Mouse (Mus musculus) c-Kit-negative CD71-positive TER-119-positive erythroid progenitor cells, embryonic 14.5 days (primary cell): ENCODE measurements around the gene Slc43a2.

Experiments
- DNase-seq: peaks from one replicate; pipeline ENCODE4 v3.0.0-alpha.2; 2013; ENCODE audit warnings: low read depth, low spot score

The Slc43a2 gene

DNA sequence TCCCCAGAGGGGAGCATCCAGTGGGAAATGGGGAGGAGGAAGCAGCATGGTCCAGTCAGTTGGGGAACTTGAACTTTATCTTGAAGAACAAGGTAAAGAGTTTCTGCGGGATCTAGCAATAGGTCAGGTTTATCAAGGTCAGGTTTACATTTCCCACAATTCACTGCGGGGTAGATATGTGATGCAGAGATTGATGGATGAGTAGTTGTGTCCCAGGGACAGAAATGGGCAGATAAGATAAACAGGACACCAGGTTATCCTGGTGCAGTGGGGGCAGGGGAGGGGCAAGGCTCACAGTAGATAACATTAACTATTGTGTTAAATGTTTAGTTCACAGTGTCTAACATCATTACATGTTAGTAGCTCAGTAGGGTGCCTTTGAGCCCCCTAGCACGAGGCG lies 1.7 kb upstream of the Slc43a2 start:
- DNase-seq: no peak

DNA sequence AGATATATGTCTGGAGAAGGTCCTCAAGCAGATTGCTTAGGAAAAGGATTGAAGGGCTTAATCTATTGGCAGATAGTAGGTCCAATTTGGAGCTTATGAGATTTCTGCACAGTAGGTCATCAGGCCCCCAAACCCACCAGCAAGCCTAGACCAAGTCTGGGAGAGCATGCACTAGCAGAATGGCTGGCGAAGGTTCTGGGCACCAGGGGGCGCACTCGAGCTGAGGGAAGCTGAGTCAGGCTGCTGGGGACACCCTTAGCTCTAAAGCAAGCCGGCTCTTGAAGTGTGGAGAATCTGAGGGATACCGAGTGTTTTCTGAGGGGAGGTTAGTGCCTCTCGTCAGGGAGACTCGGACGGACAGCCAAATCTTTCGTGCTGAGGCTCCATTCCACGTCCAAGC lies 1.2 kb upstream of the Slc43a2 start:
- DNase-seq: peak; percentile 83

DNA sequence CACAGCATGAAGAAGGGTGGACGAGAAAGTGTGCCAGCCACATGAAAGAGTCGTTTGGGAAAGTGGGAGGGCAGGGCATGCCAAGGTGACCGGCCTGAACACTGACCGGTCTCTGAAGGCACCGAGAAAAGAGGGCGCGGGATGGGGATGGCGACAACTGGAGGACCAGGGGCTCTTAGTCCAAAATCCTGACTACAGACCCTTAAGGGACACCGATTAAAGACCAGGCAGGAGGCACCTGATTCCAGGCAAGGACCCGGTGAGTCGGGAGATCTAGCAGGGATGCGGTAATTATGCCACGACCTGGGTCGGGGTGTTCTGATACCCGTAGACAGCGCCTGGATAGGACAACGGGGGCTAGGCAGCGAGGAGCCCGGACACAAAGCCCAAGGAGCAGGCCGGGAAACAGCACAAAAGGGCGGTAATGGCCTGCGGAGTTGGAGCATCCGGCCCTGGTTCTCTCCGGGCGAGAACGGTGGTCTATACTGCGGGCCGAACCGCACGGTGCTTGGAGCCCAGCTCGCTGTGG lies 585 bp upstream of the Slc43a2 start:
- no peak for DNase-seq

DNA sequence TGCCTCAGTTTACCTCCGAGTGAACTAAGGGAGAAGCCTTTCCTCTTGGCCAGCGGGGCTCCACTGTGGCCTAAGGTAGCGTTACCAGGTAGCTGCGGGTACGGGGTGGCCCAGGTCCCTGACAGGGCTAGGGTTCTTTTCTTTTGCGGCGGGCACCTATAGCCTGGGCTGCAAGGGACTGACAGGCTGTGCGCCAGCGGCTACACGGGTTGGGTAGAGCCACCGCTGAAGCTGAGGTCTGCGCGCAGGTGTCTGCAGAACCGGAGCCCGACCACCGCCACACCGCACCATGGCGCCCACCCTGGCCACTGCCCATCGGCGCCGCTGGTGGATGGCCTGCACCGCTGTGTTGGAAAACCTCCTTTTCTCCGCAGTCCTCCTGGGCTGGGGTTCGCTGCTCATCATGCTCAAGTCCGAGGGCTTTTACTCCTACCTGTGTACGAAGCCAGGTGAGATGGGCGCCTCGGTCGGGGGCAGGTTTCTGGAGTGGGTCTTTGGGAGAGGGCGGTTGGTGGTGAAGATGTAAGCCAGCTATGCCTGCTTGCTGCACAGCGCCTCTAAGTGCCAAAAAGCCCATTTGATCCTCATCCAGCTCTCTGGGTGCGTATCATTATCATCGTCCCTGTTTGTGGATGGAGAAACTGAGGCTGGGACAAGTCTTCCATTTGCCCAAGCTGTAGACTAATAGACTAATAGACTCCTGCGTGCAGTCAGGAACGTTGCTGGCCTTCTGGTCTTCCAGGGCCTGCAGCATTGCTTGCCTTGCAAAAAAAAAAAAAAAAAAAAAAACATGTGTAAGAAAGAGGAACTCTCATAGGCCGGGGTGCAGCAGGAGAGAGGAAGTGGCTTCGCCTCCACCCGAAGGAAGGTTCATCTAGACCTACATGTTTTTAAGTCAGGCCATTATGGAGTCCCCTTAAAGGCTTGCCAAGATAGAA lies 1.1 kb downstream of the Slc43a2 start:
- DNase-seq: no peak

DNA sequence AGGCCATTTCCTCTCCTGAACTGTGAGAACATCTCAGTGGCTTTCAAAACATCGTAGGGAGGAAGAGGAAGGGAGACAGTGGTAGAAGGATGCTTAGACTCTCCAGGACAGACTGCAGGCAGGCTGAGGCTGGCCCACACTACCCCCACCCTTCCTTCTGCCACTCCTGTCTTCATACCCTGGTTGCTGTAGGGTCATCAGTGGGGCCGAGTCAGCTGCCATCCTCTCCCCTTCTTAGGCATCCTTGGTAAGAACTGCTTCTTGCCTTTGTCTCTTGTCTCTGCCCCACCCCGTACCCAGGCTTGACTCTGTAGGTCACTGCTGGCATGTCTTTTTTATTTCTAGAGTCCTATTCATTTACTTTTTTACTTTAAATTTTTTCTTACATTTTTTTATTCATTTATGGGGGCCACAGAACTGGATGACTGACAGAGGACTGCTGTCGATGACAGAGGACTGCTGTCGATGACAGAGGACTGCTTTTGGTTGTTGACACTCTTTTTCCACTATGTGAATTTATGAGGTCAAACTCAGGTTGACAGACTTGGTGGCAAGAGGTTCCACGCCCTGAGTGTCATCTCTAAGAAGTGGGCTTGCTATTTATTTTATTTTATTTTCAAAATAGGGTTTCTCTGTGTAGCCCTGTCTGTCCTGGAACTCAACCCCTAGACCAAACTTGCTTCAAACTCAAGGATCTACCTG lies 2.0 kb downstream of the Slc43a2 start:
- DNase-seq: no peak

DNA sequence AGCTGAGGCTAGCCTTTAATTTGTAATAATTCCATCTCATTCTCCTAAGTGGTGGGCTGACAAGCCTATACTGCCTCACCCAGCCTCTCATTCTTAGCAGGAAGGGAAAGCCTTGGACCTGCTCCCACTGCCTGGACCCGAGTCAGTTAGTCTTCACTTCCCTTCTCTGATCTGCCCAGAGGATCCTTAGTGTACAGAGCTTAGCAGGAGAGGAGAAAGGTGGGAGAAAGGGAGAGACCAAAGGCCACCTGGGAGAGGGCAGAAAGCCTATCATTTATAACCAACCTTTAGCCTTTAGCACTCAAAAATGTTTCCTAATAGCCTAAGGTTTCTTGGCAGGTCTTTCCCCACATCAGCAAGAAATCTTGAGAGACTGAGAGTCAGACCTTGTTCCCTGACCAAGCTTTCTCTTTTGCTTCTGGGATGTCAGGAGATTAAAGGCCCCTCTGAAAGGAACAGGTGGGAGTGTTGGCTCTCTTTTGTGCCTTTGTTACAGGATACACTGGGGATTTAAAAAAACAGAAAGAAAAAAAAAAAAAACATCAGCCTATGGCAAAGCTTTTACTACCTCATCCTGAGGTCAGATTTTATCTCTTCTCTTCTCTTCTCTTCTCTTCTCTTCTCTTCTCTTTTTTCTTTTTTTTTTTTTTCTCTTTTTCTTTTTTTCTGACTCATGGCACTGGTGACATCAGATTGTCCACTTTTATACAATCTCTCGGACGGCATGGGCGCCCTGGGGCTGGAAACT lies 3.0 kb downstream of the Slc43a2 start:
- DNase-seq: no peak

DNA sequence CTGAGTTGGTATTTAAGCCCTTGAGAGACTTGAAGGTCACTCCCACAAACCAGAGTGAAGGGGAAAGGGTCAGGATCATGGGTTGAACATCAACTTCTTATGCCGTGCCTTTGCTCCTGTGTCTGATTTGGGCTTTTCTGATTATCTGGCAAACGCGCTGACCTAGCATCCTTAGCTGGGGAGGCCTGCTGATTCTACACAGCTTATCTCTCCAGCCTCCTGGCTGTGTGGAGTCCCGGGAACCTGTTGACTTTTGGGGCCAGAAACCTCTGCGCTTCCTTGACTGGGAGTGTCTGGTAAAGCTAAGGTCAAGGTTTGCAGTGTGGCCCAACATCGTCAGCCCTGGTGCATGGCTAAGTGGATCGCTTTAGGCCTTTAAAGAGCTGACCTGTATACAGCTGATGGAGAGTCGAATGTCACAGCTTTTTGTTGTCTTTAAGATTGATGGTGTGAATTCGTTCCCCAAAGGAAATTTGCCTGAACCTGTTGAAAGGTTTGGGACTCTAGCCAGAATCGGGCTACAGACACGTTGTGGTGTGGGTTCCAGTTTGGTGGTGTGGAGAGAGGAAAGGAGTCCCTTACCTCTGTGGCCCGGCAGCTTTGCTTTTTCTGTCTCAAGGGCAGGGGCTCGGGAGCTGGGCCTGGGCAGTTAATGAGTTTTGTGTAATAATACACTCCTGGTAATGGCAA lies 3.8 kb downstream of the Slc43a2 start:
- no peak for DNase-seq

DNA sequence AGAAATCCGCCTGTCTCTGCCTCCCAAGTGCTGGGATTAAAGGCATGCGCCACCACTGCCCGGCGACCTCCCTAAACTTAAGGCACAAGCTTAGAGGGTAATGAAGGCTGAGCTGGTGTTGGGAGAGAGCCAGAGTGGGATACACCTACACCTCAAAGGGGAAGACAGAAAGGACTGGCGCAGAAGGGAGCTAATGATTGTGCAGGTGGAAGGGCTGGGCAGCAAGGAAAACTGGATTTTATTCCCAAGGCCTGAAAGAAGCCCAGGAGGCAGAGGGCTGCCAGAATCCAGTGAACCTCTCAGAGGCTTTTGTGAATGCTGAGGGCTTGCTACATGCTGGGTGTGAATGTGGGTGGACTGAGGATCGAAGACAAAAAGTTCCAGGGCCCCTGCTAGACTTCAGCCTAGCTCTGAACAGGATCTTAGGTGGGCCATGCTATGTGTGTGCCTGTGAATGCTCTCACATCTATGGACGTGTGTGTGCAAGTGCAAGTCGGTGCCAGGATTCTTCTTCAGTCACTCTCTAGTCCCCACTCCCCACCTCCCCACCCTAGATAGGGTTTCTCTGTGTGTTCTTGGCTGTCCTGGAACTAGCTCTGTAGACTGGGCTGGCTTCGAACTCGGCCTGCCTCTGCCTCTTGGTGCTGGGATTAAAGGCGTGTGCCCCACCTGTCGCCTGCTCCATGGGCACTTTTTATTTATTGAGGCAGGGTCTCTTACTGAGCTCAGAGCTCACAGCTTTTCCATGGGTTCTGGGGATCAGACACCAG lies 4.9 kb downstream of the Slc43a2 start:
- no peak for DNase-seq

DNA sequence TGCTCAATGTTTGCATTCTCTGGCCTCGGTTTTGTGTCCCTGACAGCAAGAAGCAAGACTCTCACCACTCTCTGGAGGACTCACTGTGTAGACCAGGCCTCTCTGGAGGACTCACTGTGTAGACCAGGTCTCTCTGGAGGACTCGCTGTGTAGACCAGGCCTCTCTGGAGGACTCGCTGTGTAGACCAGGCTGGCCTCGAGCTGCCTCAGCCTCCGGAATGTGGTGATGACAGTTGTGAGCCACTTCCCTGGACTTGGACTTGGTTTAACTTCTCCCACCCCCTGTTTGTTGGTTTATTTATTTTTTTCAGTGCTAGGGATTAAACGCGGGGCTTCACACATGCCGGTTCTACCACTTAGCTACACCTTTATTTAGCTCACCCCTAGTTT lies 5.5 kb downstream of the Slc43a2 start:
- no peak for DNase-seq

DNA sequence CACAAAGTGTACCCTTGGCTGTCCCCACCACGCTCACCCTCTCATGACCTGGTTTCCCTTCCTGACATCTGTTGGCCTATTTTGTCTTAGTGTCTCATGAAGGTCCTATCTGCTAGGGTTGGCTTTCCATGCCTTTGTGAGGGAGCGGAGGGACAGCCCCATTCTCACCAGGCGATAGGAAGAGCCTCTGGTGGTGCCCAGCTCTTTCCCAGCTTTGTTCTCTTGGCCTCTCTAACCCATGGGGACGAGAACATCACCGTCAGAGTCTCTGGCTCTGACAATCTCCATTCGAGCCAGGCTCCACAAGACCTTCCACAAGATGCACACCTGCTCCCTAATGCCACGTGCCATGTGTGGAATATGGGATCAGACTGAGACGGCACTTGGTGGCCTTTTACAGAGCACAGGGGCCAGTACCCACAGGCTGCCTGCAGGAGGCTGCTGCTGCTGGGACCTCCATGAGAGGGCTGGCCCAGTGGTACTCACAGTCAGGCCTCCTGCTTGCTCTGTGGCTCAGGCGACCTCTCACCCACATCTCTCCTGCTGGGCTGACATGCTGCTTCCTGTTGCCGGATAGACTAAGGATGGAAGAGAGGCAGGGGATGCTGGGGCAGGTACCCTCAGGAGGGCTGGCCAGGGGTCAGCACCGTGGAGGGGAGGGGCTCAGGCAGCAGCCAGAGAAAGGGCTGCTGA lies 6.1 kb downstream of the Slc43a2 start:
- DNase-seq: no peak

DNA sequence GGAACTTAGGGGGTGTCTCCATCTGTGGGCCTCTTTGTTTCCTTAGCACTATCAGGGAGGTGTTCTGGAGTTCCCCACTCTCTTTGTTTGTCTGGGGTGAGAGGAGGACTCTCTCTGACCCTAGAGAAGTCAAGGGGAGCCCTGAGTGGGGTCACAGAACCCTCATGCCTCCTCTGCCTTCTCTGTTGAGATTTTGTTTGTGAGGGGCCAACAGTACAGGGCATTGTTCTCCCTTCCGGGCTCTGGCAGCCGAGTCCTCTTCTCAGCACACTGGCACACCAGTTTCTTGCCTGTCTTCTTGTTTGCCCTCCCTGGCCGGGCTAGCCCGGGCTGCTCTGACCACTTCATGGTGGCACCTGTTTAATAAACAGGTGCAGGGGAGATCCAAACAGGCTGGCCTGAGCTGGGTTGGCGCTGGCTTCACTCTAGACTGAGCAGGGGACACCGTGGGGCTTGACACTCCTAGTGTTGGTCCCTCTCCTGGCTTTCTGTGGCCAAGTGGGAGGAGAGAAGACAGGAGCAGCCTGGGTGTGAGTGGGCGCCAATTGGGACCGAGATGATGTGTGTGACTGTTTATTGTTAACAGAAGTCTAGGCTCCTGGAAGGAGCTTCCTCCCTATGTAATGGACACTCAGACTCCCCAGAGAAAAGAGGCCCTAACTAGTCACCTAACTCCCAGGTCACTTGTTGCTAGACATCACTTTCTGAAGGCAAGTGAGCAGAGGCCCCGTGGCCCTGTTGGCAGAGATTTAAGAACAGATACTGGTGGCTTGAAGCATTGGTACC lies 6.9 kb downstream of the Slc43a2 start:
- DNase-seq: no peak

DNA sequence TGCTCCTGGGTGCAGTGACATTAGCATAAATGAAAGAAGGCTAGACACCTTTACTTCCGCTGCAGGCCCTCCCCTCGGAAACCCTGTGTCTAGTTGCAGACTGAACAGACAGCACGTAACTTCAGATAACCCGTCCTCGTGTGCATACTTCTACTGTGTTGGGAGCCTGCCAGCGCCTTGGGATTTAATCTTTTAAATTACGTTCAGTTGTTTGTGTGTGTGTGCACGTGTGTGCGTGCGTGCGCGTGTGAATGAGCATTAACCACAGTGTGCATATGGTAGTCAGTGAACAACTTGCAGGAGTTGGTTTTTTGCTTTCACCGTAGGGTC lies 7.4 kb downstream of the Slc43a2 start:
- no peak for DNase-seq

DNA sequence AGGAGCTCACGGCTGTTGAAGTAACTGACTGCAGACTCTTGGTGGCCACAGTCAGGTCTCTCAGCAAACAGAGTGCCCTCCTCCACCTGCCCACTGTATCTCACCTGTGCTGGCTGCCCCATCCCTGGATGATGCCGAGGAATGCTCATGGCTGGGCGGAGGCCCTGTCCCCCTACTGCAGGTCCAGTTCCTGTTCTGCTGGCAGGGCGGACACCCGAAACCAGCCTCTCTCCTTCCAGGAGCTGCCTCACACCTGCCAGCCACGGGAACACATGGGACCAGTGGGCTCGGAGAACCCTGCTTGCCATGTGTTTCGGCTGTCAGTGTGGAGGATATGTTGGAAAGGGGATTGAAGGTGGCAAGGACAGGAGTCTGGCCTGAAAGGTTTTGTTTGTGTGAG lies 8.7 kb downstream of the Slc43a2 start:
- no peak for DNase-seq

DNA sequence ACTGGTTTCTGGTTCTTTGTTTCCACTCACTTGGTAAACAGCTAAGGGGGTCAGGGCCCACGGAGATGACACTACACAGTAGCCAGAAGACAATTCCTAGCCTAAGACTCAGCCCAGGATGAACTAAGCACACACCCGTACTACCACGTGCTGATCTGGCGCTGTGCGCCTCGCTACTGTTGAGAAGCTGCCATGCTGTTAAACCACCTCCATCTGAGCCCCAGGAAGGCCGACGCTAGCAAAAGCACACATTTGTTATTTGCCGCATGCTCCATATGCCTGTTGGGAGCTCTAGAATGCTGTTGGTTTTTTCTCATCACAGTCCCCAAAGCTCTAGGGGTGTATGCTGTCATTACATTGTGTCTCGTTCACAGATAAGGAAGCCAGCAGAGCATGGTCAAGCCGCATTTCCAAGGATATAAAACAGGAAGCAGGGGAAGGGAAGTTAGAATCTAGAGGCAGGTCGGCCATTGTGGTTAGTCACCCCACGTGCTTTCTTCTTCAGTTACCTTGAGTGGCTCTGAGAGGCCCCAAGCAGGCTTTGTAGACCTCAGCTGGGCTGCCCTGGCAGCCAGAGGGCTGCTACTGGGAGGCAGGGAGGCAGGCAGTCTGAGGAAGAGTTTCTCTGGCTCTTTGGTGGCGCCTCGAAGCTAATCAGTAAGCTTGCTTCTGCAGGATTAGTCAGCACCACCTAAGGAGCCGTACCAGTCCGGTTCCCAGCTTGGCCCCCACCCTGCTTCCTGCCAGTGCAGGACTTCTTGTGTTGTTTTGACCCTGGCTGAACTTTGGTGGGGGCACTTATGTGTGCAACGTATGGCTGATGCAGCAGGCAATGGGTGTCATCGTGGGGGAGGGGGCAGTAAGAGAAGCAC lies 9.5 kb downstream of the Slc43a2 start:
- DNase-seq: no peak

DNA sequence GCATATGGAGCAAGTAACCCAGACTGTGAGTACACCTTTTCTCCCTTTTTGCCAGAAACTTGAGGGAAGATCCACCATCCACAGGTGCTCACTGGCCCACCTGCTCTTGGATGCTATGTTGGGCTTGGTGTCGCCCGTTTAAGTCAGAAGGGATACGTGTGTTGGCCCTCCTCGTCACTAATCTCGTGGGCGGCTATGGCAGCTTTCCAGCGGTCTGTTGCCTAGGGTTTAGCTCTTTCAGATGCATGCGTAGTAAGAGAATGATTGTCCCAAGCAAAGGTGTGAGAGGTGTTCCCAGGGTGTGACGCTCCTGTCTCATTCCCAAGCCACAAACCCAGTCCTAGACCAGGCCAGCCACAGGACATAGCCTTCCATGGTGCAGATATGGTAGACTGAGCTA lies 13.2 kb downstream of the Slc43a2 start:
- DNase-seq: no peak

DNA sequence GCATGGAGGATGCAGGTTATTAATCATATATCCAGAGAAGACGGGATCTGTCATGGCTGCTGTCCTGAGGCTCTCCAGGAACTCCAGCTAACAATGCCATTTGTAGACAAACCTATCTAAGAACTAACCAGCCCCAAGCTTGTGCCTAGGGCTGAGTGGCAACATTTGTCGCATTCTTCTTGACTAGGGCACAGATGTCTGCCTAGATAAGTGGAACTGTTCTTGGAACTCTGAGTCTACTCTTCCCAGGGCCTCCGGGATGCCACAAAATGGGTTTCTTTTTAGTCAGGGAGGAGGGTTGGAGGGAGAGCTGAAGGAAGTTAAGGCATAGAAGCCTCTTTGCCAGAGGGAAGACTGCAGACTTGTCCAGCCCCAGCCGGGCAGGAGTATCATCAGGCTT lies 14.6 kb downstream of the Slc43a2 start:
- no peak for DNase-seq

DNA sequence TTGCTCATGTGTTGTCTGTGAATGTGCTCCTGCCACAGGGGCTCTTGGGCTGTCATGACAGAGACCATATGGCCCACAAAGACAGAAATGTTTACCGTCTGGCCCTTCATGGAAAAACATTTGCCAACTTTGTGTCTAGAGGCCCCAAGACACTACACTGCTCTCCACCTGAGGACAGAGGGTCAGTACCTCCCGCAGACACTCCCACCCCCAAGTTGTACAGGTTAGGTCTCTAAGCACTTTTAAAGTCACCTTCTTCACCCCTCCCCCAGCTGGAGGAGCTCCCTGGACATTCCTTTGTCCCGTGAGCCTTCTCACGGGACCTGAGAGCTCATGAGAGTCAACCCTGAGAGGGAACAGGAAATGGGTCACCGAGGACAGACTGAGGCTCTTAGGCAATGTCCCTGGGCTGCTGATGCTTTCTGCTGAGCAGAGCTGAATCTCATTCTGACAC lies 18.2 kb downstream of the Slc43a2 start:
- no peak for DNase-seq

DNA sequence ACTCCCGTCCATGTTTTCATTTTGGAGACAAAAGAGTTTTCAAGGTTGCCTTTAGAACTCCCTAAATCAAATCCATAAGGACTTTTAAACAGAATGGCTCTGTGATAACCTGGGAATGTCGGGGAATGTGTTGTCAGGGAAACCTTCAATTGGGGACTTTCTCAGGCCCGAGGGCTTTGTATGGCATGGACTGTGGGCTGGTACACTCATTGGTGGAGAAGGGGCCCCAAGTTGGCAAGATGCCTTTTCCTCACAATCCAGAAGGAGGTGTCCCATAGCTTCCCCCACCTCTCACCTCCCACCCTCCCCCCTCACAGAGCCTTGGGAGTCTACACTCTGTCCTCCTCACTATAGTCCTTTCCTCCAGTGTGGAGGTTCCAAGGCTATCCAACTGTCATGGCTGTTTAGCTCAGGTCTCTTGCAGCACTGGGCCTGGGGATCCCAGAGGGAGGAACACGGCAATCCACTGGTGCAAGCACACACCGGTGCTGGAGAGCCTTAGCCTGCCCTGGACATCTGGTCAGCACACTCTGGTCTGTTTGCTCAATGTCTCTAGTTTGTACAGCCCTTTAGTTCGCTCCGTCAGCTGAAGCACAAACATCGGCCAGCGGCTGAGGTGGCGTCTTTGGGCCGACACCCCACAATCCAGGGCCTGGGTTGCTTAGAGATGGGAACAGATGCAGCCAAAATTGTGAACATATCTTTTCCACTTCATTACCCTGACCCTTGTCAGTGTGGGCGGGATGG lies 18.9 kb downstream of the Slc43a2 start:
- DNase-seq: no peak
